Mouse (Mus musculus) forebrain, embryonic 12.5 days (tissue): ENCODE results near the gene Sgca. TPM values are rescaled to one million over a fixed set of nuclear protein-coding genes. Genes with fewer than 3 reads are reported as not detected.

Source experiments
- ATAC-seq: fragments of 200-750 bp; cut with Nextera tagmentation; 2 replicates; pipeline ENCODE4 v1.8.0; 2017; ENCODE audit warnings: moderate TSS enrichment; ENCODE audit not compliant: low FRiP score
- H3K27ac ChIP-seq: fragments of 300-500 bp; sonication (generic); 2 replicates; pipeline ENCODE4 v1.5.1; 2016; ENCODE audit warnings: mild to moderate bottlenecking
- H3K27me3 ChIP-seq: fragments of 300-500 bp; sonication (generic); 2 replicates; pipeline ENCODE4 v1.6.1; 2016; ENCODE audit warnings: mild to moderate bottlenecking
- H3K36me3 ChIP-seq: fragments of 300-500 bp; sonication (generic); replicated peaks from 2 replicates; pipeline ENCODE4 v1.6.1; 2016; ENCODE audit warnings: mild to moderate bottlenecking
- H3K4me1 ChIP-seq: fragments of 300-500 bp; sonication (generic); 2 replicates; pipeline ENCODE4 v1.6.1; 2016
- H3K4me2 ChIP-seq: fragments of 300-500 bp; sonication (generic); 2 replicates; pipeline ENCODE4 v1.6.1; 2016; ENCODE audit warnings: mild to moderate bottlenecking, moderate library complexity
- H3K4me3 ChIP-seq: fragments of 300-500 bp; sonication (generic); replicated peaks from 2 replicates; pipeline ENCODE4 v1.5.1; 2016; ENCODE audit warnings: mild to moderate bottlenecking
- H3K9ac ChIP-seq: fragments of 300-500 bp; sonication (generic); 2 replicates; pipeline ENCODE4 v1.6.1; 2016; ENCODE audit warnings: mild to moderate bottlenecking
- H3K9me3 ChIP-seq: fragments of 300-500 bp; sonication (generic); 2 replicates; pipeline ENCODE4 v1.6.1; 2016
- WGBS: fragments of 180-500 bp; shearing (Covaris S2); methylation state at CpG from one replicate; pipeline ENCODE4 v1.1.7; 2016; 5-methylcytosine and 5-hydroxymethylcytosine counted together
- polyA plus RNA-seq: library from polyadenylated mRNA; unstranded; fragments of >200 nt; fragmentation: Nextera tagmentation; extraction: Ambion mirVana; gene quantifications from 2 replicates; pipeline ENCODE4 v1.2.1, GENCODE M21; 2016

The Sgca gene
- polyA plus RNA-seq, 1 experiment from 2014 or later = not detected

DNA sequence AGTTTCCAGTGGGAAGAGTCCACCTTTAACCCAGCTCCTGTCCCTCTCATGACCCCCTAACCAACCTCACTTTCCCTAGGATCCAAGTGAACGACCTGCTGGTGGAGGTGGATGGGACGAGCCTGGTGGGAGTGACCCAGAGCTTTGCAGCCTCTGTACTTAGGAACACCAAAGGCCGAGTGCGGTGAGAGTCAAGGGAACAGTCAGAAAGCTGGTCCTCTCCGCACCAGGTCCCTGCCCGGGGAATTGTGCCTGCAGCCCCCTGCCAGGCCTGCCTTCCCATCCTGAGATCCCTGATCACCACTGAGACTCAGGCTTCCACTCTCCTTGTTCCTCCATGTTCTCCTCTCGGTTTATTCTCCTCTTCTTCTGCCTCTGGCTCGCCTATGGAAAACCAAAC is 24.0 kb upstream of the Sgca start:
- H3K27me3 ChIP-seq = no peaks in the 10 kb centered on the region
- H3K9ac ChIP-seq = no peak overlapping the region
- peaks cover 89% of the 10 kb centered on the region for H3K36me3 ChIP-seq
- 76% methylated on average over 8 of the region's 8 CpGs for WGBS
- peaks cover 39% of the 10 kb centered on the region for H3K4me1 ChIP-seq
- no peaks in the 10 kb centered on the region for H3K9me3 ChIP-seq
- peak overlapping the region; percentile 15 for H3K4me2 ChIP-seq
- H3K27ac ChIP-seq = peak overlapping the region; percentile 83
- no peak for ATAC-seq
- H3K4me3 ChIP-seq = no peak overlapping the region

DNA sequence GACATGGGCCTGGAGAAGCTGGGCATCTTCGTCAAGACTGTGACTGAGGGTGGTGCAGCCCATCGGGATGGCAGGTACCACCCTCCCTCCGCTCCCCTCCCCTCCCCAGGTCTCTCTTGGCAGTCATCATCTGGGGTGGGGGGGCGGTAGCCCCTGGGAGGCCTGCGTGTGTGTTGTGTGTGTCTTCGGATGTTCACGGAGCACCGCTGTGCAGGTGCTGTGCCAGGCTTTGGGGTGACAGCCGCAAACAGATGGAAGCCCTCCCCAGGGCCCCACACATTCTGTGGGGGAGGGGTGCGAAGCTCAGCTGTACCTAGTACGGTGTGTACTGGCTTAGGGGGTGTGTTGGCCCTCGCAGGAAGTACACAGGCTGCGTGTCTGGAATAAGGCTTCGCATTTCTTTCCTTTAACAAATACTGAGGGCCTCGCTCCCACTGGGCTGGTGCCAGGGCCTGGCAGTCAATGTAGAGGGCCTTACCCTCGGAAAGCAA is 22.0 kb upstream of the Sgca start:
- H3K4me1 ChIP-seq = peaks cover 60% of the 10 kb centered on the region
- WGBS = 79% methylated on average over 16 of the region's 16 CpGs
- no peak overlapping the region for H3K4me2 ChIP-seq
- no peak overlapping the region for H3K4me3 ChIP-seq
- H3K27ac ChIP-seq = 0 out of 2 replicates have a peak overlapping the region, but pooled peaks have one; percentile 37
- ATAC-seq = no peak
- H3K36me3 ChIP-seq = peaks cover 69% of the 10 kb centered on the region
- H3K9me3 ChIP-seq = no peaks in the 10 kb centered on the region
- H3K9ac ChIP-seq = no peak overlapping the region
- no peaks in the 10 kb centered on the region for H3K27me3 ChIP-seq

DNA sequence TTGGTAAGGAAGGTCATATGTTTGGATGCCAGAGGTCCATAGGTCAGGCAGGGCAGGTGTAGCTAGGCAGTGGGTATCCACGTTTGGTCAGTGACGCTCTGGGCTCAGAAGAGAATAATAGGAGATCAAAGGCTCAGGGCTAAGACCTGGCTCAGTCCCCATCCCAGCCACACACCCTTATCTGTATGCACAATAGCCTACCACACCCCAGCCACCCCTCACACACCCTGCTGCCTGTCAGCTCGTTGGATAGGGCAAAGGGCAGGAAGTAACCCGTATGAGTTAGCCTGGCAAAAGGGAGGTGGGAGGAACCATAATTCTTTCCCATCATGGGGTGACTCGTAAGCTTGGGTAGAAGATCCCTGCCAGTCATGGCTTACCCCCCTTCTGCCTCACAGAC is 21.5 kb upstream of the Sgca start:
- WGBS = 84% methylated on average over 5 of the region's 5 CpGs
- Histone ChIP-seq H3K27ac (0 out of 2 replicates have a peak overlapping the region, but pooled peaks have one; percentile 37), H3K4me1 (peaks cover 65% of the 10 kb centered on the region), H3K27me3 (no peaks in the 10 kb centered on the region), H3K9me3 (no peaks in the 10 kb centered on the region), H3K9ac (no peak overlapping the region), H3K4me2 (no peak overlapping the region), H3K36me3 (peaks cover 64% of the 10 kb centered on the region), H3K4me3 (no peak overlapping the region)
- ATAC-seq = no peak

DNA sequence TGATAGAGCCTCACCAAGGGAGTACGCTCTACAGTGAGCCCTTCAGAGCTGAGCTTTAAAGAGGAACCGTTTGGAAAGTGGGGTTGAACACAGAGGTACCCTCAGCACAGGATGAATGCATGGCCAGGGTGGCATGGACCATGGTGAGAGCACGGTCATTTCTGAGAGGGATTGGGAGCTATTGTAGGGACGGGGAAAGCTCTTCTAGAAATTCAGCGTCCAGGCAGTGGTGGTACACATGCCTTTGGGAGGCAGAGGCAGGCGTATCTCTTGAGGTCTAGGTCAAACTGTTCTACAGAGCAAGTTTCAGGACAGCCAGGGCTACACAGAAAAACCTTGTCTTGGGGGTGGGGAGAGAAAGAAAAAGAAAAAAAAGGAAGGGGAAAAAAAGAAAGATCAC is 20.9 kb upstream of the Sgca start:
- Histone ChIP-seq H3K4me3 (no peak overlapping the region), H3K9me3 (no peaks in the 10 kb centered on the region), H3K4me2 (no peak overlapping the region), H3K4me1 (peaks cover 70% of the 10 kb centered on the region), H3K27ac (no peak overlapping the region), H3K9ac (no peak overlapping the region), H3K36me3 (peaks cover 58% of the 10 kb centered on the region), H3K27me3 (no peaks in the 10 kb centered on the region)
- ATAC-seq = no peak
- 92% methylated on average over 6 of the region's 6 CpGs for WGBS

DNA sequence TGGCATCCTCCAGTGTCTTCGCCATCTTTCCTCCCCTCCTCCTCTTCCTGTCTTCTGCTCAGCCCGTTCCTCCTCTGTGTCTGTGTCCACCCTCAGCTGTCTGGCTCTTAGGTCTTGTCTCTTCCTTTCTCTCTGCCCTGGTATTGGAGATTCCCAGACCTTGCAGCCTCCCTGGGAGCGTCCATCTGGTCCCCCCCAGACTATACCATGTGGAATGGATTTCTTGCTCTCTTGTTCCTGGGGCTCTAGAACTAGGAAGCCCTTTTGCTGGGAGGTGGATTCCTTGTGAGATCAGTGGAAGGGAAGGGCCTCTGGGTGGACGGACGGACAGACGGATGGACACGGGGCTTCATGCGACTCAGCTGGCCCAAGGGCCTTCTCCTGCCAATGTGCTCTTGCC is 20.0 kb upstream of the Sgca start:
- Histone ChIP-seq H3K27ac (0 out of 2 replicates have a peak overlapping the region, but pooled peaks have one; percentile 2), H3K4me3 (no peak overlapping the region), H3K4me2 (peak overlapping the region; percentile 97; the same call in 1 of the 2 replicates), H3K9me3 (no peaks in the 10 kb centered on the region), H3K4me1 (peaks cover 66% of the 10 kb centered on the region), H3K27me3 (no peaks in the 10 kb centered on the region), H3K9ac (no peak overlapping the region), H3K36me3 (peaks cover 51% of the 10 kb centered on the region)
- WGBS = 87% methylated on average over 8 of the region's 8 CpGs
- ATAC-seq = no peak

DNA sequence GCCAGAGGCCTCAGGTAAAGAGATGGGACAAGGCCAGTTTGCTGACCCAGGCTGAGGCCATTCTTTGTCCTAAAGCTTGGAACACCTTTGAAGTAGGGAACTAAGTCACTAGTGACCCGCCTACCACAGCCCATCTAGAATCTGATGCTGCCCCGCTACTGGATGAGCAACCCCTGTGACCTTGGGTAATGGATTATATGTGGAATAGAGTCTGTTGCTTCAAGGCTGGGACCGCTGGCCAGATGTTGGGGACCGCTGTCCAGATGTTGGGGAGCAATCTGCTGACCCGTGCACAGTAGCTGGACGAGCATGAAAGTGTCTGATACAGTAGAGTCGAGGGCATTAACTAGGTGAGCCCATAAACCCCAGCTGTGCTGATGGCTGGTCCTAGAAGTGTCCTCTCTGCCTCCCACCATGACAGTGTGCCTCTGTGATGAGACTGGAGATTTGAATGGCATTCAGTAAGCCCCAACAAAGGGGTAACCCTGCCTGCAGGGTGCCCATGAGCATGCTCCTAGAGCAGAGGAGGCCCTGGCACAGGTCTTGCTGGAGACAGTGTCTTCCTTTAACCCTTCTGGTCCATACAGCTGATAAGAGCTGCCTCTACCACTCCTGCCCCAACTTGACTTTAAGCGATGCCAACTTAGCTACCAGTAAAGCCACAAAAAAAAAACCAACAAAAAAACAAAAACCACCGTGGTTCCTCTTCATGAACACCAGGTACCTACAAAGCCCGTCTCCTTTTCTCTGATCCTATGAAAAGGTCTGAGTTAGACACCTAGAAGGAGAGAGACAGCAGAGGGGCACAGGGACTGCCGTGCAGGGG is 19.0 kb upstream of the Sgca start:
- Histone ChIP-seq H3K27me3 (no peaks in the 10 kb centered on the region), H3K9me3 (no peaks in the 10 kb centered on the region), H3K4me3 (peak overlapping the region; percentile 96), H3K4me1 (peaks cover 62% of the 10 kb centered on the region), H3K36me3 (peaks cover 42% of the 10 kb centered on the region), H3K4me2 (peak overlapping the region; percentile 97), H3K9ac (peak overlapping the region; percentile 94; the same call in 1 of the 2 replicates), H3K27ac (0 out of 2 replicates have a peak overlapping the region, but pooled peaks have one; percentile 2)
- ATAC-seq = no peak
- 87% methylated on average over 11 of the region's 11 CpGs for WGBS

DNA sequence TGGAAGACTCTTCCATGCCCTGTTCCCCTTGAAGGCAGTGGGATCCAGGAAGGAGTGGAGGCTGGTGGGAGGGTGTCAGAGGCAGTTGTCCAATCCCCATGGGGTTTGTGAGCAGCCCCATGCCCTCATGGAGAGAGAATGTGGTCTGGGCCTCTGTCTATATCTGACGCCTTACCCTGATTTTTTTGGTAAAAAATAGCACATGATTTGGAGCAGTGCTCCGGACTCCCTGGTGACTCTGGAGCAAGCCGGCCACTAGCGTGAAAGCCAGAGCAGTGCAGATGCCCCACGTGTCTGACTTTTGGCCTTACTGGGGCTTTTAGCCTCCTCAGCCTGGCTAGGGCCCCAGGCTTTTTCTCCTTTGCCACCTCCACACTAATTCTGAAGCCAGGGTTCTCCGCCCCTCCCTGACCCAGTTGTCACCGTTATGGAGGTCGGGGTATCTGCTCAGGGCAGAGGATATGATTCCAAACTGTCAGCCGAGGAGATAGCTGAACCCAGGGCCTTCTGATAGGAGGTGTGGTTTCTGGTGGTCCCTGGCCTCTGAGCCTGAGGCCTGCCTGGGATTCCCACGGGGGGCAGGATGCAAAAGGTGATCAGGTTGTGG is 18.2 kb upstream of the Sgca start:
- ATAC-seq = no peak
- 63% methylated on average over 10 of the region's 10 CpGs for WGBS
- peak overlapping the region; percentile 96 for H3K4me3 ChIP-seq
- peak overlapping the region; percentile 97 for H3K4me2 ChIP-seq
- H3K9me3 ChIP-seq = no peaks in the 10 kb centered on the region
- peaks cover 65% of the 10 kb centered on the region for H3K4me1 ChIP-seq
- H3K27me3 ChIP-seq = no peaks in the 10 kb centered on the region
- peaks cover 34% of the 10 kb centered on the region for H3K36me3 ChIP-seq
- peak overlapping the region; percentile 94 for H3K9ac ChIP-seq
- H3K27ac ChIP-seq = no peak overlapping the region

DNA sequence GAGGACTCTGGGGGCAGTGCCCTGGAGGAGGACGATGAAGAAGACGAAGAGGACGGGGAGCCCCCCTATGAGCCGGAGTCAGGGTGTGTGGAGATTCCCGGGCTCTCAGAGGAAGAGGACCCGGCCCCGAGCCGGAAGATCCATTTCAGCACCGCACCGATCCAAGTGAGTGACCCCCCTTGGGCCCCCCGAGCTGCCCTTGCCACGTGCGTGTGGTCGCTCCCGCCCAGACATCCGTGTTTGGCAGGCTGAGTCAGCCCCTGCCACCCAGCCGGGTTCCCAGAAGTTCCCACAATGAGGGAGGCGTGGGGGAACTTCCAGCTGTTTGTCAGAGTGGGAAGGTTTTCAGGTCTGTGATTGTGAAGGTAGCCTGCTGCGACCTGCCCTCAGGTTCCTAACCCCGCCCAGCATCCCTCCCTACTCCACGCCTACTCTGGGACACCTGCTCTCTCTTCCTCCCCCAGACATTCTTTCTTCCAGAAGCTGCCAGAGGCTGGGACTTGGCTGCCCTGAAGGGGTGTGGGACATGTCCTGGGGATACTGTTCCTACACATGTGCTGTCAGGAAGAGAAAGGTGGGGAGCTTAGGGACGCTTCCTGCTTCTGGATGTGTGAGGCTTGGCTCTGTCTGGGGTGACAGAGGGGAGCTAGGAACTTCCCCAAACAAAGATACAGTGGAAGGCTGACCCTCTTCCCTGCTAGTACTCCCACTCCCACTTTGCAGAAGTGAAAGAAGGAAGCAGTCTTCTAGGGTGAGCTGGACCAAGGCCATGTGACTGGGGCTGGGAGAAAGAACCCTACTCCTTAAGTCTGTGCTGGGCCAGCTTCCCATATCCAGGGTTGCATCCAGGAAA is 16.9 kb upstream of the Sgca start:
- peaks cover 77% of the 10 kb centered on the region for H3K4me1 ChIP-seq
- H3K27me3 ChIP-seq = no peaks in the 10 kb centered on the region
- H3K4me2 ChIP-seq = peak overlapping the region; percentile 97
- H3K36me3 ChIP-seq = peaks cover 21% of the 10 kb centered on the region
- no peak for ATAC-seq
- no peaks in the 10 kb centered on the region for H3K9me3 ChIP-seq
- WGBS = 1% methylated on average over 22 of the region's 22 CpGs
- peak overlapping the region; percentile 94 for H3K27ac ChIP-seq
- H3K4me3 ChIP-seq = peak overlapping the region; percentile 96
- H3K9ac ChIP-seq = peak overlapping the region; percentile 94

DNA sequence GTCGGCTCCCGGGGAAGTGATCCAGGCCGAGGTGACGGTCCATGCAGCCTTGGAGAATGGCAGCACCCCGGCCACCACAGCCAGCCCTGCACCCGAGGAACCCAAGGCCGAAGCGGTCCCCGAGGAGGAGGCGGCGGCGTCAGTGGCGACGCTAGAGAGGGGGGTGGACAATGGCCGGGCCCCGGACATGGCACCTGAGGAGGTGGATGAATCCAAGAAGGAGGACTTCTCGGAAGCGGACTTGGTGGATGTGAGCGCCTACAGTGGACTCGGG is 16.3 kb upstream of the Sgca start:
- Histone ChIP-seq H3K9ac (peak overlapping the region; percentile 94), H3K9me3 (no peaks in the 10 kb centered on the region), H3K27ac (peak overlapping the region; percentile 94), H3K4me2 (peak overlapping the region; percentile 97), H3K4me3 (peak overlapping the region; percentile 96), H3K27me3 (no peaks in the 10 kb centered on the region), H3K4me1 (peaks cover 77% of the 10 kb centered on the region), H3K36me3 (peaks cover 15% of the 10 kb centered on the region)
- ATAC-seq = no peak
- WGBS = under 1% methylated on average over 20 of the region's 20 CpGs

DNA sequence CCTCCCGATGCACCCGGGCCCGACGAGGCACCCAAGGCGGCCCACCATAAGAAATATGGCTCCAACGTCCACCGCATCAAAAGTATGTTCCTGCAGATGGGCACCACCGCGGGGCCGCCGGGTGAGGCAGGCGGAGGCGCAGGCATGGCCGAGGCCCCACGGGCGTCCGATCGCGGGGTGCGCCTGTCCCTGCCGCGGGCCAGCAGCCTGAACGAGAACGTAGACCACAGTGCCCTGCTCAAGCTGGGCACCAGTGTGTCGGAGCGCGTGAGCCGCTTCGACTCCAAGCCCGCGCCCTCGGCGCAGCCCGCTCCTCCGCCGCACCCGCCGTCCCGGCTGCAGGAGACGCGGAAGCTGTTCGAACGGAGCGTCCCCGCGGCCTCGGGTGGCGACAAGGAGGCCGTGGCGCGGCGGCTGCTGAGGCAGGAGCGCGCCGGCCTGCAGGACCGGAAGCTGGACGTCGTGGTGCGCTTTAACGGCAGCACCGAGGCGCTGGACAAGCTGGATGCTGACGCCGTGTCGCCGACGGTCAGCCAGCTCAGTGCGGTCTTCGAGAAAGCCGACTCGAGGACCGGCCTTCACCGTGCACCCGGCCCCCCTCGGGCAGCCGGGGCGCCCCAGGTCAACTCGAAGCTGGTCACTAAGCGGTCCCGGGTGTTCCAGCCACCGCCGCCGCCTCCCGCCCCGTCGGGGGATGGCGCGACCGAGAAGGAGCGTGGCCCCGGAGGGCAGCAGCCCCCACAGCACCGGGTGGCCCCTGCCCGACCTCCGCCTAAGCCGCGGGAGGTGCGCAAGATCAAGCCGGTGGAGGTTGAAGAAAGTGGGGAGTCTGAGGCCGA is 15.7 kb upstream of the Sgca start:
- peak overlapping the region; percentile 94 for H3K27ac ChIP-seq
- H3K4me2 ChIP-seq = peak overlapping the region; percentile 97
- peaks cover 82% of the 10 kb centered on the region for H3K4me1 ChIP-seq
- peak overlapping the region; percentile 96 for H3K4me3 ChIP-seq
- H3K9ac ChIP-seq = peak overlapping the region; percentile 94
- ATAC-seq = no peak
- no peaks in the 10 kb centered on the region for H3K9me3 ChIP-seq
- H3K27me3 ChIP-seq = no peaks in the 10 kb centered on the region
- H3K36me3 ChIP-seq = peaks cover 9% of the 10 kb centered on the region
- WGBS = under 1% methylated on average over 94 of the region's 99 CpGs

DNA sequence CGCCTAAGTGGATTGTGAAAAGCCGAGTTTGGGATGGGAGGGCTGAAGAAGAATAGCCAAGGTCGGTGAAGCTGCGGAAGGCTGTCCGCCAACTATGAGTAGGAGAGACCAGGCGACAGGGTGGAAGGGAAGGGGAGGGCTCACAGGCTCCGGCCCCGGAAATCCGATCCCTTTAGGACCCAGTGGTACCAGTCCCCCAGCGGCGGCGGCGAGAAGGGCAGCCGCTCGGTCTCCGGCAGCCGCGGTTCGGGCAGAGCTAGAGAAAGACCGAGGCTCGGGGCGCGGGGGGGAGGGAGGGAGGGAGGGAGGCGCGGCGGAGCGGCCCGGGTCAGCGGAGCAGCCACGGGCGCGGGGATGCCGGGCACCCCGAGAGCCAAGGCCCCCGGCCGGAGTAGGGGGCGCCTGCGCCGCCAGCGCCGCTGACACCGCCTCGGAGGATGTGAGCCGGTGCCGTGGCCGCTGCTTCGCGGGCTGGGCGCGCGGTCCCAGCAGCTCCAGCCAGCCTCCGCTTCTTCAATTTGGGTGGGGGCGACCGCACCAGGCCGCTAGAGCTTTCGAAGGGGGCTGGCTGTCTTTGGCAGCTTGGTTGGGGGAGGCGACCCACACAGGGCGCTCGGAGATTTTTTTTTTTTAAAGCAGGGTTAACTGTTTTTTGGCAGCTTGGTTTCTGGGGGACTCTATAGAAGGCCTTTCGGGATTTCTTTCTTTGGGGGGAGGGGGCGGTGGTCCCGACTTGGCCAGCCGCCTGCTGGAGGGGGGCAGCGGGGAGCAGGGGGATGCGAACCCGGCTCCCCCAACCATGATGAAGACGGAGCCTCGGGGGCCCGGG is 14.8 kb upstream of the Sgca start, which contains the start of gene Ppp1r9b:
Gene Ppp1r9b (plus strand): TSS at position 287 of the 829 bp plus-strand sequence.
- H3K27me3 ChIP-seq = no peaks in the 10 kb centered on the region
- H3K4me2 ChIP-seq = peak within 1 kb of the TSS; percentile 97
- peaks cover 75% of the 10 kb centered on the region for H3K4me1 ChIP-seq
- H3K4me3 ChIP-seq = peak within 1 kb of the TSS; percentile 96
- H3K27ac ChIP-seq = peak within 1 kb of the TSS; percentile 94
- peak; percentile 87 for ATAC-seq
- peak within 1 kb of the TSS; percentile 94 for H3K9ac ChIP-seq
- H3K36me3 ChIP-seq = peaks cover under 1% of the 10 kb centered on the region
- WGBS = under 1% methylated on average over 60 of the region's 69 CpGs
- no peaks in the 10 kb centered on the region for H3K9me3 ChIP-seq
